Mouse (Mus musculus) right cerebral cortex, adult 2 months (tissue): ENCODE data around the gene Fnbp1.

Source experiments
- DNase-seq, 2 experiments: peaks; one replicate each; pipeline ENCODE4 v3.0.0; 2021 to 2022; ENCODE audit warnings: low spot score in 2 of 2

Fnbp1 gene

GRCm38 (mm10) chr2:31067696-31068245 is 74.0 kb downstream of the Fnbp1 start:
- DNase-seq, result peak; percentile 59 to 68

GRCm38 (mm10) chr2:31067059-31067595 is 74.7 kb downstream of the Fnbp1 start:
- DNase-seq, result no peak

GRCm38 (mm10) chr2:31066019-31066789 is 75.6 kb downstream of the Fnbp1 start:
- DNase-seq, result no peak

- no peak for DNase-seq
These were observed 79.8 kb downstream of the Fnbp1 start for GRCm38 (mm10) chr2:31061868-31062628.

- no peak for DNase-seq
These were observed 80.7 kb downstream of the Fnbp1 start for GRCm38 (mm10) chr2:31060787-31061730.

- no peak for DNase-seq
These were observed 81.5 kb downstream of the Fnbp1 start for GRCm38 (mm10) chr2:31060271-31060670.

- DNase-seq, result no peak
These were observed 83.4 kb downstream of the Fnbp1 start for GRCm38 (mm10) chr2:31058443-31058842.

- DNase-seq, result peak in 1 of 2 experiments; percentile 13
These were observed 84.1 kb downstream of the Fnbp1 start for GRCm38 (mm10) chr2:31057549-31058177.

GRCm38 (mm10) chr2:31056070-31056469 is 85.7 kb downstream of the Fnbp1 start:
- DNase-seq, result no peak

- no peak for DNase-seq
These were observed 87.9 kb downstream of the Fnbp1 start for GRCm38 (mm10) chr2:31053851-31054340.

- DNase-seq, result no peak
These were observed 88.4 kb downstream of the Fnbp1 start for GRCm38 (mm10) chr2:31053426-31053825.

GRCm38 (mm10) chr2:31052441-31052840 is 89.4 kb downstream of the Fnbp1 start:
- DNase-seq, result no peak

GRCm38 (mm10) chr2:31048037-31048436 is 93.8 kb downstream of the Fnbp1 start:
- DNase-seq, result no peak

GRCm38 (mm10) chr2:31043856-31044255 is 98.0 kb downstream of the Fnbp1 start:
- no peak for DNase-seq

GRCm38 (mm10) chr2:31042881-31043280 is 98.9 kb downstream of the Fnbp1 start:
- DNase-seq, result no peak

GRCm38 (mm10) chr2:31041386-31041785 is 100.4 kb downstream of the Fnbp1 start:
- peak in 1 of 2 experiments; percentile 45 for DNase-seq

- DNase-seq, result no peak
These were observed 101.3 kb downstream of the Fnbp1 start for GRCm38 (mm10) chr2:31040487-31040886.

- no peak for DNase-seq
These were observed 101.8 kb downstream of the Fnbp1 start for GRCm38 (mm10) chr2:31040043-31040442.

GRCm38 (mm10) chr2:31036811-31037210 is 105.0 kb downstream of the Fnbp1 start:
- DNase-seq, result no peak

- no peak for DNase-seq
These were observed 109.8 kb downstream of the Fnbp1 start for GRCm38 (mm10) chr2:31031972-31032371.

- no peak for DNase-seq
These were observed 115.2 kb downstream of the Fnbp1 start for GRCm38 (mm10) chr2:31026642-31027041.
